Mouse (Mus musculus) forebrain, embryonic 11.5 days (tissue): ENCODE measurements around the gene Olfr1361. TPM values are rescaled to one million over a fixed set of nuclear protein-coding genes. Genes with fewer than 3 reads are reported as not detected.

Experiments
- ATAC-seq: fragments of 200-750 bp; cut with Nextera tagmentation; replicated peaks from 2 replicates; pipeline ENCODE4 v1.8.0; 2017; ENCODE audit warnings: moderate TSS enrichment; ENCODE audit not compliant: low FRiP score
- DNase-seq: peaks from one replicate; pipeline ENCODE4 v3.0.0-alpha.2; 2017; ENCODE audit warnings: low spot score
- H3K27ac ChIP-seq: fragments of 300-500 bp; sonication (generic); 2 replicates; pipeline ENCODE4 v1.5.1; 2014; ENCODE audit warnings: low read depth, low read length
- H3K27me3 ChIP-seq: fragments of 300-500 bp; sonication (generic); 2 replicates; pipeline ENCODE4 v1.6.1; 2014; ENCODE audit warnings: mild to moderate bottlenecking, low read length, mixed read lengths; ENCODE audit not compliant: control insufficient read depth, insufficient read depth
- H3K36me3 ChIP-seq: fragments of 300-500 bp; sonication (generic); 2 replicates; pipeline ENCODE4 v1.6.1; 2014; ENCODE audit warnings: mild to moderate bottlenecking, low read length, moderate library complexity, mixed read lengths; ENCODE audit not compliant: control insufficient read depth, insufficient read depth
- H3K4me1 ChIP-seq: fragments of 300-500 bp; sonication (generic); replicated peaks from 2 replicates; pipeline ENCODE4 v1.6.1; 2014; ENCODE audit warnings: low read length, mixed read lengths; ENCODE audit not compliant: control insufficient read depth, insufficient read depth
- H3K4me2 ChIP-seq: fragments of 300-500 bp; sonication (generic); 2 replicates; pipeline ENCODE4 v1.6.1; 2014; ENCODE audit warnings: low read depth, mild to moderate bottlenecking, low read length, moderate library complexity, mixed read lengths; ENCODE audit not compliant: severe bottlenecking
- H3K4me3 ChIP-seq: fragments of 300-500 bp; sonication (generic); 2 replicates; pipeline ENCODE4 v1.5.1; 2014; ENCODE audit warnings: low read depth, low read length
- H3K9ac ChIP-seq: fragments of 300-500 bp; sonication (generic); 2 replicates; pipeline ENCODE4 v1.6.1; 2014; ENCODE audit warnings: low read length
- H3K9me3 ChIP-seq: fragments of 300-500 bp; sonication (generic); 2 replicates; pipeline ENCODE4 v1.6.1; 2016; ENCODE audit warnings: low read length, mixed read lengths; ENCODE audit not compliant: control insufficient read depth
- WGBS: fragments of 180-500 bp; shearing (Covaris S2); extraction: QIAGEN DNeasy Blood & Tissue Kit; methylation state at CpG from one replicate; pipeline ENCODE4 v1.1.7; 2014; 5-methylcytosine and 5-hydroxymethylcytosine counted together
- polyA plus RNA-seq: library from polyadenylated mRNA; unstranded; fragments of >200 nt; fragmentation: Nextera tagmentation; extraction: Ambion mirVana; gene quantifications from 2 replicates; pipeline ENCODE4 v1.2.1, GENCODE M21; 2014

Olfr1361 gene
- polyA plus RNA-seq, result not detected in 2 replicates

- no peak for ATAC-seq
- Histone ChIP-seq H3K9me3 (no peaks in the 10 kb centered on the region), H3K9ac (no peak within 1 kb of the TSS), H3K36me3 (no peaks in the 10 kb centered on the region), H3K4me3 (no peak within 1 kb of the TSS), H3K27me3 (no peaks in the 10 kb centered on the region), H3K4me2 (no peak within 1 kb of the TSS), H3K27ac (no peak within 1 kb of the TSS), H3K4me1 (no peaks in the 10 kb centered on the region)
- DNase-seq, result no peak
- WGBS, result 78% methylated on average over 2 of the region's 2 CpGs
Measured at GRCm38 (mm10) chr13:21663286-21663685, at the start of gene Olfr1361. Gene Olfr1361, minus strand, starts transcription at chr13:21663386.

GRCm38 (mm10) chr13:21711698-21712097, 48.5 kb upstream of the Olfr1361 start:
- Histone ChIP-seq H3K4me1 (no peaks in the 10 kb centered on the region; the same call in 1 of the 2 replicates), H3K27ac (no peak overlapping the region), H3K4me2 (peak overlapping the region; percentile 64; the same call in 1 of the 2 replicates), H3K9ac (peak overlapping the region; percentile 58), H3K27me3 (no peaks in the 10 kb centered on the region), H3K36me3 (no peaks in the 10 kb centered on the region), H3K9me3 (no peaks in the 10 kb centered on the region), H3K4me3 (peak overlapping the region; percentile 44; the same call in 1 of the 2 replicates)
- ATAC-seq (no peak), DNase-seq (no peak)
- 32% methylated on average over 4 of the region's 4 CpGs for WGBS

GRCm38 (mm10) chr13:21710821-21711525, 47.8 kb upstream of the Olfr1361 start:
- Histone ChIP-seq H3K4me3 (peak overlapping the region; percentile 44), H3K36me3 (no peaks in the 10 kb centered on the region), H3K4me1 (no peaks in the 10 kb centered on the region; the same call in 1 of the 2 replicates), H3K9me3 (no peaks in the 10 kb centered on the region), H3K27me3 (no peaks in the 10 kb centered on the region), H3K9ac (peak overlapping the region; percentile 58), H3K4me2 (peak overlapping the region; percentile 64), H3K27ac (no peak overlapping the region)
- DNase-seq (peak; percentile 85), ATAC-seq (peak; percentile 81)
- WGBS, result 3% methylated on average over 22 of the region's 22 CpGs

DNA sequence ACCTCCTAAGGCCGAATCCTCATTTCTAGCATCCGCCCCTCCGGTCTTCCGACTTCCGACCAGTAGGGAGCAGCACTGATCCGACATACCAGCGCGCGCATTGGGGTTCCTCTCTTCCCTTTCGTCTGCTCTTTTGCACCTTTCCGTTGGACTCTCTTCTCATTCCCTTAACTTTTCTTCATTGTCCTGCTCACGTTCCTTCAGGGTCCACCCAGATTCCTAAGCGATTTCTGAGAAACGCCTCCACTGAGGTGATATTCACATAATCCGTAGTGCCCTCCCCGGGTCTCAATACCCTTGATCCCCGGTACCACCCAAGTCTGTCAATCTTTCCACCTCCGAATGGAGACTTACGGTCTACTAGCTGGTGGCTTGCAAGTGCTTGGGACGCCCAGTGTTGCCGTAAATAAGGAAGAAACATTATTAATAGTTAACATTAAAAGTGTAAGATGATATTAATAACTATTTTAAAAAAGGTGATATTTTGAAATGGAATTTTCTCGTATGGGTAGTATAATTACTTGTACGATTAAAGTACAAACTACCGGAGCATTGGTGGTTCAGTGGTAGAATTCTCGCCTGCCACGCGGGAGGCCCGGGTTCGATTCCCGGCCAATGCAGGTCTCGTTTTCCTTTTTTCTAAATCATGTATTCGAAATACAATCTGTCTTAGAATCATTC, 47.0 kb upstream of the Olfr1361 start:
- H3K27me3 ChIP-seq, result no peaks in the 10 kb centered on the region
- peak overlapping the region; percentile 32; the same call in 1 of the 2 replicates for H3K4me2 ChIP-seq
- H3K9me3 ChIP-seq, result no peaks in the 10 kb centered on the region
- H3K27ac ChIP-seq, result peak overlapping the region; percentile 72
- ATAC-seq (peak; percentile 78), DNase-seq (peak; percentile 91)
- peak overlapping the region; percentile 67 for H3K9ac ChIP-seq
- no peaks in the 10 kb centered on the region; the same call in 1 of the 2 replicates for H3K4me1 ChIP-seq
- peak overlapping the region; percentile 56 for H3K4me3 ChIP-seq
- H3K36me3 ChIP-seq, result no peaks in the 10 kb centered on the region
- WGBS, result under 1% methylated on average over 32 of the region's 32 CpGs

- no peaks in the 10 kb centered on the region for H3K36me3 ChIP-seq
- H3K4me1 ChIP-seq, result no peaks in the 10 kb centered on the region; the same call in 1 of the 2 replicates
- ATAC-seq (no peak), DNase-seq (no peak)
- H3K4me2 ChIP-seq, result no peak overlapping the region
- H3K27me3 ChIP-seq, result no peaks in the 10 kb centered on the region
- H3K27ac ChIP-seq, result no peak overlapping the region
- WGBS, result 77% methylated on average over 4 of the region's 4 CpGs
- H3K4me3 ChIP-seq, result no peak overlapping the region
- no peak overlapping the region for H3K9ac ChIP-seq
- no peaks in the 10 kb centered on the region for H3K9me3 ChIP-seq
Measured at GRCm38 (mm10) chr13:21706669-21707068, 43.5 kb upstream of the Olfr1361 start.

DNA sequence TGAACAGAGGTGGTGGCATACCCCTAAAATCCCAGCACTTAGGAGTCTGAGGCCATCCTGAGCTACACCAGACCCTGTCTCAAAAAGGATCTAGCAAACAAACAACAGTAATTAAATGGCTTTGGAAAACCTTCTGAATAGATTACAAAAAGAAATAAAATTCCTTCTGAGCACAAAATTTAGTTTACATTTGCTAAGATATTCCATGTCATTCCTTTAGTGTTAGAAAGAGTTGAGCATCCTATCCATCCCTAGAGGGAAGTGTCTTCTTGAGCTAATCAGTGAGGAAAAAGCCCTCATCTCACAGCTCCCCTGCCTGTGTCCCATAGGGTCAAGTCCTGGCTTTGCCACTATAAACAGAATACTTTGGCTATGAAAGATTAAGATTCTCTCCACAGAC, 34.6 kb upstream of the Olfr1361 start, which contains the start of gene Olfr1359:
Gene Olfr1359 (plus strand): TSS at position 301 of the 400 bp plus-strand sequence.
- Histone ChIP-seq H3K4me1 (no peaks in the 10 kb centered on the region), H3K27me3 (no peaks in the 10 kb centered on the region), H3K4me2 (no peak within 1 kb of the TSS), H3K36me3 (no peaks in the 10 kb centered on the region), H3K4me3 (no peak within 1 kb of the TSS), H3K9ac (no peak within 1 kb of the TSS), H3K27ac (no peak within 1 kb of the TSS), H3K9me3 (no peaks in the 10 kb centered on the region)
- no peak for DNase-seq
- ATAC-seq, result no peak

DNA sequence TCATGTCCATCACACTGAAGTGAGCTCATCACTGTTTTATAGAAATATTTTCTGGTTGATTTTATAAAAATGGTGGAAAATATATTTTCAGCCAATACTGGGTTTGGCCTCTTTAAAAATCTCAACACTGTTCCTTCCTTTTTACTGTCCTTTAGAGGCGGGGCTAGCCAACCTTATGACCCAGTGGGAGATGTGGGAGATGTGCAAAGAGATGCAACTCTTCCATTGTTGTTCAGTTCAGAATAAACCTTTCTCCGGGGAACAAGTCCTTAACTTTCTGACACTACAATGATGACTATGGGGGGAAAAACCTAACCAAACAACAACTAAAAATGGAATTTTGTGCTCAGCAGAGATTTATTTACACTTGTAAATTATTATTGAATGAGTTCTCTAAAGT, 14.1 kb upstream of the Olfr1361 start, which contains the start of gene Olfr1360:
Gene Olfr1360 (minus strand): TSS at position 101 of the 400 bp plus-strand sequence.
- no peak within 1 kb of the TSS for H3K4me3 ChIP-seq
- H3K4me1 ChIP-seq, result no peaks in the 10 kb centered on the region
- H3K36me3 ChIP-seq, result no peaks in the 10 kb centered on the region
- no peak within 1 kb of the TSS for H3K9ac ChIP-seq
- no peak within 1 kb of the TSS for H3K4me2 ChIP-seq
- 80% methylated on average over 2 of the region's 2 CpGs for WGBS
- no peak for ATAC-seq
- no peak for DNase-seq
- no peak within 1 kb of the TSS for H3K27ac ChIP-seq
- H3K9me3 ChIP-seq, result no peaks in the 10 kb centered on the region
- no peaks in the 10 kb centered on the region for H3K27me3 ChIP-seq

DNA sequence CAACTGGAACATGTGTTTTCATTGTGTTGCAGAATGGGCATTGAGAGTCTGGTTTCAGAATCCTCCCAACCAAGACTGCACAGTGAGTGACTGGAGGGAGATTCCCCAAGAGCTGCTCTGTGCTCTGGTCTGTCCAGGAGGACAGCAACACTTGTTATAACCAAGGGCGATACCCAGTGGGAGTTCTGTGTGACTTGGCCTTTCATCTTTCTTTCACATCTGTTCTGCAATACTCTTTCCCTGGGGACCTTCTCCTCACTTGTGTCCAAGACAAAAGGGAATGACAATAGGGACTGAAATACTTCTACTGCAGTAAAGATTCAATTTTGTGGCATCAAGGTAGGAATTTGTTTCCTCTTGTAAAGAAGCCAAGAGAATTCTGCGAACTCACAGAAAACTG, 20.8 kb downstream of the Olfr1361 start, which contains the start of gene Olfr11:
Gene Olfr11 (minus strand): TSS at position 101 of the 400 bp plus-strand sequence.
- WGBS, result 89% methylated on average over 2 of the region's 2 CpGs
- no peaks in the 10 kb centered on the region for H3K27me3 ChIP-seq
- H3K4me2 ChIP-seq, result no peak within 1 kb of the TSS
- H3K4me3 ChIP-seq, result no peak within 1 kb of the TSS
- no peaks in the 10 kb centered on the region for H3K36me3 ChIP-seq
- no peaks in the 10 kb centered on the region for H3K4me1 ChIP-seq
- no peak within 1 kb of the TSS for H3K27ac ChIP-seq
- DNase-seq (no peak), ATAC-seq (no peak)
- no peak within 1 kb of the TSS for H3K9ac ChIP-seq
- no peaks in the 10 kb centered on the region for H3K9me3 ChIP-seq
